In the genomic region with DNA sequence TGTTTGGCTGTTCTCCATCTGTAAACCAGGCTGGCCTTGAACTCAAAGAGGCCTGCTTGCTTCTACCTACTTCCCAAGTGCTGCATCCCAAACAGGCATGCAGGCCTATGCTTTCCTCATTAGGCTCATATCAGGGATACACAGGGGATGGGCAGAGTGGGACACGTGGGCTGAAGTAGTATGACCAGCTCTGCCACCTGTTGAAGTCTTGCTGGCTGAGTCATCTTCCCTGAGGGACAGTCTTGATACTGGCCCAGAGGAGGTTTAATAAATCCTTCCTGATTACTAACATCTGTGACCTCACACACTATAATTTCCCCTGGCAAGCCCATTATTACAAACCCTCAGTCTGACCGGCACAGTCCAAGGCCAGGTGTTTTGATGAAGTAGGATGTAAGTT, we compare ENCODE assay signal across 26 mouse cellular contexts. TPM values are rescaled to one million over a fixed set of nuclear protein-coding genes. Genes with fewer than 3 reads are reported as not detected.
A peak's percentile ranks its signal among the peaks of the same experiment; 100 is the strongest.
DNase-seq lines count a peak whose midpoint lies in the region; ATAC-seq lines count a peak whose summit lies in the region.
"Had no signal": no experiment of that assay in that cellular context is flagged by ENCODE, and none has a peak within 500 bp of the region (broad histone marks: within the 10 kb centered on the region; RNA-seq: fewer than 3 reads in every experiment).

No protein-coding gene starts in this region.

- no peaks in the 10 kb centered on the region for H3K36me3 ChIP-seq in embryonic facial prominence, embryonic 13.5 days
- no peaks in the 10 kb centered on the region for H3K36me3 ChIP-seq in embryonic facial prominence, embryonic 10.5 days (replicated peaks)
- no peaks in the 10 kb centered on the region for H3K36me3 ChIP-seq in embryonic facial prominence, embryonic 14.5 days (ENCODE audit: control insufficient read depth, insufficient read depth, low read length)
- H3K36me3 ChIP-seq in limb, embryonic 13.5 days = no peaks in the 10 kb centered on the region
- H3K36me3 ChIP-seq: heart, embryonic 15.5 days; liver, embryonic 13.5 days; midbrain, embryonic 10.5 days; neural tube, embryonic 12.5 days had no signal

- H3K4me3 ChIP-seq in embryonic facial prominence, embryonic 13.5 days = no peak overlapping the region
- no peak overlapping the region for H3K4me3 ChIP-seq in embryonic facial prominence, embryonic 10.5 days
- H3K4me3 ChIP-seq in embryonic facial prominence, embryonic 14.5 days (ENCODE audit: low read depth, low read length) = no peak overlapping the region
- no peak overlapping the region for H3K4me3 ChIP-seq in limb, embryonic 13.5 days
- H3K4me3 ChIP-seq: forebrain, embryonic 13.5 days; heart, adult 2 months; heart, embryonic 15.5 days; liver, embryonic 13.5 days; midbrain, embryonic 10.5 days; neural tube, embryonic 12.5 days had no signal

- H3K4me1 ChIP-seq in embryonic facial prominence, embryonic 13.5 days = peaks cover 5% of the 10 kb centered on the region; the same call in 1 of the 2 replicates
- peaks cover 11% of the 10 kb centered on the region for H3K4me1 ChIP-seq in embryonic facial prominence, embryonic 10.5 days
- no peaks in the 10 kb centered on the region for H3K4me1 ChIP-seq in embryonic facial prominence, embryonic 14.5 days (ENCODE audit: control insufficient read depth, insufficient read depth, low read length)
- no peaks in the 10 kb centered on the region; the same call in 1 of the 2 replicates for H3K4me1 ChIP-seq in limb, embryonic 13.5 days
- H3K4me1 ChIP-seq: liver, embryonic 13.5 days had no signal

- H3K27me3 ChIP-seq in embryonic facial prominence, embryonic 13.5 days = no peaks in the 10 kb centered on the region
- no peaks in the 10 kb centered on the region for H3K27me3 ChIP-seq in embryonic facial prominence, embryonic 10.5 days (replicated peaks; ENCODE audit: low read depth, poor library complexity, severe bottlenecking)
- no peaks in the 10 kb centered on the region for H3K27me3 ChIP-seq in embryonic facial prominence, embryonic 14.5 days (replicated peaks; ENCODE audit: control insufficient read depth, insufficient read depth, low read length)
- no peaks in the 10 kb centered on the region for H3K27me3 ChIP-seq in limb, embryonic 13.5 days
- H3K27me3 ChIP-seq: forebrain, embryonic 13.5 days; heart, embryonic 15.5 days; liver, embryonic 13.5 days; neural tube, embryonic 12.5 days had no signal

- 31% methylated on average over 2 of the region's 2 CpGs for WGBS in embryonic facial prominence, embryonic 13.5 days
- 62% methylated on average over 2 of the region's 2 CpGs for WGBS in embryonic facial prominence, embryonic 10.5 days
- 37% methylated on average over 2 of the region's 2 CpGs for WGBS in embryonic facial prominence, embryonic 14.5 days
- 33% methylated on average over 2 of the region's 2 CpGs for WGBS in limb, embryonic 13.5 days

- no peak overlapping the region for H3K9ac ChIP-seq in embryonic facial prominence, embryonic 13.5 days
- H3K9ac ChIP-seq in embryonic facial prominence, embryonic 14.5 days (ENCODE audit: low read depth, low read length) = no peak overlapping the region
- no peak overlapping the region for H3K9ac ChIP-seq in limb, embryonic 13.5 days
- H3K9ac ChIP-seq: forebrain, embryonic 13.5 days; heart, embryonic 15.5 days; liver, embryonic 13.5 days; lung, embryonic 14.5 days; neural tube, embryonic 12.5 days had no signal

- DNase-seq in embryonic facial prominence, embryonic 10.5 days (ENCODE audit: low spot score) = no peak
- DNase-seq in 416B (ENCODE audit: low read depth) = peak; percentile 19
- peak; percentile 36 for DNase-seq in embryonic facial prominence, embryonic 14.5 days (ENCODE audit: low spot score)
- no peak for DNase-seq in layer of hippocampus, postnatal 36 days
- DNase-seq in right cerebral cortex, postnatal 14 days = no peak
- DNase-seq in ovary, postnatal 36 days (ENCODE audit: low spot score) = no peak
- DNase-seq: B cell, adult 2 months; cerebellum, adult 18-20 months; cerebellum, postnatal 25 days; embryo, embryonic 11 days; gastrocnemius, postnatal 10 days; heart, adult 2 months; heart, postnatal 4 days; kidney, adult 2 months; kidney, postnatal 25 days; liver, embryonic 13.5 days; lung, embryonic 14.5 days had no signal

- ATAC-seq in embryonic facial prominence, embryonic 13.5 days (ENCODE audit: insufficient number of reproducible peaks, insufficient read depth, low FRiP score, low TSS enrichment, low read depth) = 0 out of 2 replicates have a peak, but pooled peaks have one; percentile 68
- ATAC-seq in embryonic facial prominence, embryonic 14.5 days (ENCODE audit: low read depth) = peak; percentile 67; the same call in 1 of the 2 replicates
- 0 out of 2 replicates have a peak, but pooled peaks have one; percentile 19 for ATAC-seq in limb, embryonic 13.5 days (ENCODE audit: low FRiP score, low read depth)
- ATAC-seq: activated CD4-positive, CD25-positive, alpha-beta regulatory T cell, adult 4 months; forebrain, embryonic 13.5 days; hindbrain, embryonic 16.5 days had no signal

- H3K4me2 ChIP-seq in embryonic facial prominence, embryonic 13.5 days = no peak overlapping the region
- no peak overlapping the region for H3K4me2 ChIP-seq in embryonic facial prominence, embryonic 14.5 days (ENCODE audit: low read depth, low read length)
- H3K4me2 ChIP-seq in limb, embryonic 13.5 days (replicated peaks) = no peak overlapping the region
- H3K4me2 ChIP-seq: forebrain, embryonic 13.5 days; heart, embryonic 15.5 days; liver, embryonic 13.5 days; lung, embryonic 14.5 days; neural tube, embryonic 12.5 days had no signal

- H3K9me3 ChIP-seq in embryonic facial prominence, embryonic 13.5 days = no peaks in the 10 kb centered on the region
- no peaks in the 10 kb centered on the region for H3K9me3 ChIP-seq in embryonic facial prominence, embryonic 10.5 days
- no peaks in the 10 kb centered on the region for H3K9me3 ChIP-seq in embryonic facial prominence, embryonic 14.5 days (ENCODE audit: control insufficient read depth, low read length)
- H3K9me3 ChIP-seq in limb, embryonic 13.5 days = no peaks in the 10 kb centered on the region
- H3K9me3 ChIP-seq: forebrain, embryonic 13.5 days; heart, embryonic 15.5 days; liver, embryonic 13.5 days; midbrain, embryonic 10.5 days; neural tube, embryonic 12.5 days had no signal

- no peak overlapping the region for H3K27ac ChIP-seq in embryonic facial prominence, embryonic 13.5 days
- no peak overlapping the region for H3K27ac ChIP-seq in embryonic facial prominence, embryonic 10.5 days (replicated peaks)
- no peak overlapping the region for H3K27ac ChIP-seq in embryonic facial prominence, embryonic 14.5 days (replicated peaks; ENCODE audit: low read depth, low read length)
- no peak overlapping the region for H3K27ac ChIP-seq in limb, embryonic 13.5 days
- H3K27ac ChIP-seq: forebrain, embryonic 13.5 days; heart, adult 2 months; heart, embryonic 15.5 days; liver, embryonic 13.5 days; macrophage; midbrain, embryonic 10.5 days; neural tube, embryonic 12.5 days had no signal

RNA-seq across cellular contexts. Expression of a gene that starts 19.5 kb away (rescaled TPM):
- polyA plus RNA-seq in embryonic facial prominence, embryonic 13.5 days (2015; fragmentation: Nextera tagmentation; extraction: Ambion mirVana) = 6.0 and 7.0 TPM in 2 replicates
- 4.0 and 4.4 TPM in 2 replicates for polyA plus RNA-seq in embryonic facial prominence, embryonic 10.5 days (2016; fragmentation: Nextera tagmentation; extraction: Ambion mirVana)
- 6.1 and 7.2 TPM in 2 replicates for polyA plus RNA-seq in embryonic facial prominence, embryonic 14.5 days (2014; fragmentation: Nextera tagmentation; extraction: Ambion mirVana)
- polyA plus RNA-seq in limb, embryonic 13.5 days (2015; fragmentation: Nextera tagmentation; extraction: Ambion mirVana) = 7.5 and 7.8 TPM in 2 replicates
- 100 to 1,000 TPM; 135 to 153 TPM for total RNA-seq in layer of hippocampus, postnatal 36 days (2021)

RNA-seq across cellular contexts. Expression of a gene that starts 50.8 kb away (rescaled TPM):
- 127 and 138 TPM in 2 replicates for polyA plus RNA-seq in embryonic facial prominence, embryonic 13.5 days (2015; fragmentation: Nextera tagmentation; extraction: Ambion mirVana)
- polyA plus RNA-seq in embryonic facial prominence, embryonic 10.5 days (2016; fragmentation: Nextera tagmentation; extraction: Ambion mirVana) = 278 and 297 TPM in 2 replicates
- 114 and 131 TPM in 2 replicates for polyA plus RNA-seq in embryonic facial prominence, embryonic 14.5 days (2014; fragmentation: Nextera tagmentation; extraction: Ambion mirVana)
- 151 and 155 TPM in 2 replicates for polyA plus RNA-seq in limb, embryonic 13.5 days (2015; fragmentation: Nextera tagmentation; extraction: Ambion mirVana)
- total RNA-seq in layer of hippocampus, postnatal 36 days (2021) = 1 to 10 TPM; 4.4 TPM

Comparison
In these comparisons a context has a peak if more than half of its experiments do, and no peak if none do; other contexts are left out.
1. DNase-seq: peak in 416B (single experiment) and embryonic facial prominence, embryonic 14.5 days (single experiment); none in embryonic facial prominence, embryonic 10.5 days (single experiment), layer of hippocampus, postnatal 36 days (0 of 2), right cerebral cortex, postnatal 14 days (single experiment) and ovary, postnatal 36 days (single experiment).
2. Peak in every context shown above with its lines, with median percentiles within 50 percentile points of each other: ATAC-seq.